13 mouse cellular contexts compared by ENCODE assay signal in genomic region chr9:63789386-63789785, GRCm38 (mm10). TPM values are rescaled to one million over a fixed set of nuclear protein-coding genes. Genes with fewer than 3 reads are reported as not detected.
DNase-seq lines count a peak whose midpoint lies in the region; ATAC-seq and TF ChIP-seq lines count a peak whose summit lies in the region.
"Had no signal": no experiment of that assay in that cellular context is flagged by ENCODE, and none has a peak within 500 bp of the region (broad histone marks: within the 10 kb centered on the region; RNA-seq: fewer than 3 reads in every experiment).

No protein-coding gene starts in this region.

- 52% methylated on average over 7 of the region's 7 CpGs for WGBS in lung, adult 2 months
- 48% methylated on average over 7 of the region's 7 CpGs for WGBS in kidney, embryonic 15.5 days
- WGBS in liver, embryonic 11.5 days, result 67% methylated on average over 7 of the region's 7 CpGs

- peaks cover 7% of the 10 kb centered on the region for H3K4me1 ChIP-seq in lung, adult 2 months (ENCODE audit: control insufficient read depth, insufficient read depth, low read length)
- H3K4me1 ChIP-seq in kidney, embryonic 15.5 days, result peaks cover 84% of the 10 kb centered on the region
- H3K4me1 ChIP-seq in liver, embryonic 11.5 days (replicated peaks; ENCODE audit: control insufficient read depth, insufficient read depth, low read length), result peaks cover 41% of the 10 kb centered on the region

- no peak overlapping the region for H3K4me3 ChIP-seq in lung, adult 2 months (replicated peaks; ENCODE audit: extremely low read depth, low read depth, low read length)
- no peak overlapping the region for H3K4me3 ChIP-seq in kidney, embryonic 15.5 days (replicated peaks)
- H3K4me3 ChIP-seq in liver, embryonic 11.5 days (ENCODE audit: low read depth, low read length), result no peak overlapping the region
- H3K4me3 ChIP-seq: erythroblast, embryonic 14.5 days; hindbrain, embryonic 15.5 days; limb, embryonic 15.5 days had no signal

- TF ChIP-seq CTCF in lung, adult 2 months (IDR thresholded peaks at IDR 0.05; ENCODE audit: insufficient read depth, low read length), result no peak

- H3K27ac ChIP-seq in kidney, embryonic 15.5 days, result peak overlapping the region; percentile 37; the same call in 1 of the 2 replicates
- no peak overlapping the region for H3K27ac ChIP-seq in liver, embryonic 11.5 days (ENCODE audit: low read depth, low read length)
- H3K27ac ChIP-seq: hindbrain, embryonic 15.5 days; limb, embryonic 15.5 days had no signal

- H3K4me2 ChIP-seq in kidney, embryonic 15.5 days, result no peak overlapping the region
- H3K4me2 ChIP-seq in liver, embryonic 11.5 days, result no peak overlapping the region
- H3K4me2 ChIP-seq: hindbrain, embryonic 15.5 days; limb, embryonic 15.5 days had no signal

- ATAC-seq in kidney, embryonic 15.5 days (replicated peaks; ENCODE audit: low FRiP score), result no peak
- ATAC-seq in liver, embryonic 11.5 days (replicated peaks; ENCODE audit: low FRiP score), result no peak
- ATAC-seq: activated CD4-positive, CD25-positive, alpha-beta regulatory T cell, adult 4 months had no signal

- H3K9ac ChIP-seq in kidney, embryonic 15.5 days, result no peak overlapping the region
- H3K9ac ChIP-seq in liver, embryonic 11.5 days (ENCODE audit: low read depth, low read length), result no peak overlapping the region
- H3K9ac ChIP-seq: hindbrain, embryonic 15.5 days; limb, embryonic 15.5 days had no signal

- no peaks in the 10 kb centered on the region for H3K27me3 ChIP-seq in kidney, embryonic 15.5 days
- H3K27me3 ChIP-seq in liver, embryonic 11.5 days (replicated peaks; ENCODE audit: control insufficient read depth, insufficient read depth, low read length), result no peaks in the 10 kb centered on the region; the same call in 1 of the 2 replicates
- H3K27me3 ChIP-seq: hindbrain, embryonic 15.5 days; limb, embryonic 15.5 days had no signal

- no peaks in the 10 kb centered on the region for H3K36me3 ChIP-seq in kidney, embryonic 15.5 days
- no peaks in the 10 kb centered on the region for H3K36me3 ChIP-seq in liver, embryonic 11.5 days (ENCODE audit: control insufficient read depth, insufficient read depth, low read length)
- H3K36me3 ChIP-seq: hindbrain, embryonic 15.5 days; limb, embryonic 15.5 days had no signal

- TF ChIP-seq POLR2A in lung, adult 2 months (IDR thresholded peaks at IDR 0.05; ENCODE audit: borderline replicate concordance, extremely low read depth, low read depth, low read length), result no peak

- peak; percentile 36 to 51 for DNase-seq in cerebellum, postnatal 10 days
- DNase-seq in cerebellum, adult 9-10 months, result no peak
- peak; percentile 14 for DNase-seq in lung, postnatal 14 days
- no peak for DNase-seq in lung, adult 2 months
- no peak for DNase-seq in ovary, postnatal 10 days (ENCODE audit: low spot score)
- DNase-seq in liver, embryonic 11.5 days (ENCODE audit: low spot score), result no peak
- no peak for DNase-seq in thymus, postnatal 25 days
- DNase-seq: retina, postnatal 1 day had no signal

- H3K9me3 ChIP-seq in kidney, embryonic 15.5 days (replicated peaks), result no peaks in the 10 kb centered on the region
- no peaks in the 10 kb centered on the region for H3K9me3 ChIP-seq in liver, embryonic 11.5 days (ENCODE audit: control insufficient read depth, low read length)
- H3K9me3 ChIP-seq: hindbrain, embryonic 15.5 days; limb, embryonic 15.5 days had no signal

RNA-seq across cellular contexts. Expression of gene Smad3, which starts 31.6 kb away (rescaled TPM):
- 34.6 and 41.0 TPM in 2 replicates for polyA plus RNA-seq in lung, adult 2 months (2012; rRNA removed)
- 25.0 and 26.5 TPM in 2 replicates for polyA plus RNA-seq in kidney, embryonic 15.5 days (2015; fragmentation: Nextera tagmentation; extraction: Ambion mirVana)
- 7.2 and 7.3 TPM in 2 replicates for polyA plus RNA-seq in liver, embryonic 11.5 days (2014; fragmentation: Nextera tagmentation; extraction: Ambion mirVana)

Comparison
In these comparisons a context has a peak if more than half of its experiments do, and no peak if none do; other contexts are left out.
1. DNase-seq: peak in cerebellum, postnatal 10 days (2 of 2) and lung, postnatal 14 days (single experiment); none in cerebellum, adult 9-10 months (single experiment), lung, adult 2 months (single experiment), ovary, postnatal 10 days (single experiment), liver, embryonic 11.5 days (single experiment) and thymus, postnatal 25 days (single experiment).